Mouse (Mus musculus) gonadal fat pad, adult 2 months (tissue): ENCODE results near the gene Shld1. TPM values are rescaled to one million over a fixed set of nuclear protein-coding genes. Genes with fewer than 3 reads are reported as not detected.

Experiments used
- DNase-seq: peaks from one replicate; pipeline ENCODE4 v3.0.0-alpha.2; 2012; ENCODE audit warnings: low read depth
- polyA plus RNA-seq: library from polyadenylated mRNA; depleted of rRNA; stranded (reverse); fragments of >200 nt; gene quantifications from 2 replicates; pipeline ENCODE4 v1.2.3, GENCODE M21; 2012

The Shld1 gene
- polyA plus RNA-seq, 1 experiment = 13.7 TPM

DNA sequence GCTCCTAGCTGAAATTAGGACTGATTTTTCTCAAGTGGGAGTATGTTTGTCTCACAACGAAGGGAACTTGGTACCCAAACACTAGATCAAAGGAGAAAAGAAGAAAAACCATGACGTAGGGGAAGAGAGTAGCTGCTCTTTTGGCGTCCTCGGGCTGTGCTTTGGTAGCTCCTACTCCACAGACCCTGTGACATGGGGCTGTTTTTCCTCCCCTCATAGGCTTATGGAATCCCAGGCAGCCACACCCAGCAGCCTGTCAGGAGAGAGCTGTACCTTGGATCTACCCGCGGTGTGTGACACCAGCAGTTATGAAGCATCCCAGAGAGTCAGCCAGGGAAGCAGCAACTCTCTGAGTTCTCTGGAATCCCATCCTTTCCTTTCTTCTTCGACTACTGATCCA, 5.0 kb downstream of the Shld1 start:
- DNase-seq = no peak

GRCm38 (mm10) chr2:132692320-132692719, 5.6 kb downstream of the Shld1 start:
- DNase-seq = no peak

- DNase-seq = no peak
Measured at GRCm38 (mm10) chr2:132693980-132694379, 7.2 kb downstream of the Shld1 start.

- DNase-seq = no peak
Measured at GRCm38 (mm10) chr2:132695358-132696093, 8.8 kb downstream of the Shld1 start.

GRCm38 (mm10) chr2:132696519-132696918, 9.8 kb downstream of the Shld1 start:
- DNase-seq = no peak

DNA sequence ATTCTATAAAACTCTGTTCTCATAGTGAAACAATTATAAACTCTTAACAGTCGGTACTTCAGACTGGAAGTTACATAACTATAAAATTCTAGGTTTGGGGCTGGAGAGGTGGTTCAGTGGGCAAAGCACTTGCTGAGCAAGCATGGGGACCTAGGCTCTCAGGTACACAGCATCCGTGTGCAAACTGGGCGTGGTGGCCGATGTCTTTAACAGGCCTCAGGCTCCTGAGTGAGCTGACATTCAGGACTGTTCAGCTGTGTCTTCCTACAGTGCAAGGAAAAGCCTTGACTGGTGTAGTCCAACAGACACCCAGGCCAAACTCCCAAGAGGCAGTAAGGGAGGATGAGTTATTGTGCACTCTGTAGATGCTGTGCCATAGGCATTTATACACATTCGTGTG, 10.5 kb downstream of the Shld1 start:
- DNase-seq = no peak

DNA sequence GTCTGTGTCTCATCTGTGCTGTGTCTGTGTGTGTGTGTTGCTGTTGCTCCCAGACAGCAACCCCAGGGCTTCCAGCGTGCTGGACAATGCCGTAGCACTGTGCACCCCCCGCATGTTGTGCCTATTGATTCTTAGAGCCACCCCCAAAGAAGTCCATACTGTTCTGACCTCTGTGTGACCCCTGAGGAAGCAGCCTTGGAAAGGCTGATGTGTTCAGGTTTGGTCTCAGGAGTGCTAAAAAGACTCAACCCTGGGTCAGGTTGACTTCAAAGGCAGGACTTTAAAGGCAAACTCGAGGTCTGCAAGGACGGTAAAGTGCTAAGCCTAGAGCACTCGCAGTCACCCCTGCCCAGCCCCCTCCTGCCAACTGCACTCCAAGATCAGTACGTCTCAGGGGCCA, 11.0 kb downstream of the Shld1 start:
- no peak for DNase-seq

DNA sequence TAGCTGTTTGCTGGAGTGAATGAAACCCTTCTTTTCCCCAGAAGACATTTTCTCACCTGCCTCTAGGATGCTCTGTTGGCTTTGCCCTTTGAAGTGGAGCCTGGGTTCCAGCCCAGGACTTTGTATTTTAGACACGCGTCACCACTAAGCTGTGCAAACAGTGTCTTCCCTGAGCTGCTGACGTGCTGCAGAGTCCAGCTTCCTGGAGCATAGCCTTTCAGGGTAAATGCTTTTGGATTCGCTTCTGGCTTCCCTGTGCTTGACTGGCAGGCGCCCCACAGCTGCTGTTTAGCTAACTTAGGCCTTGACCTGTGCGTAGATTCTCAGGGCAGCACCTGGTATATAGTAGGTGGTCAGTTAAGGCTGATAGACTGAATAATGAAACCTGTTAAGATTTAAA, 11.7 kb downstream of the Shld1 start:
- DNase-seq = no peak

GRCm38 (mm10) chr2:132700921-132701320, 14.2 kb downstream of the Shld1 start:
- no peak for DNase-seq

DNA sequence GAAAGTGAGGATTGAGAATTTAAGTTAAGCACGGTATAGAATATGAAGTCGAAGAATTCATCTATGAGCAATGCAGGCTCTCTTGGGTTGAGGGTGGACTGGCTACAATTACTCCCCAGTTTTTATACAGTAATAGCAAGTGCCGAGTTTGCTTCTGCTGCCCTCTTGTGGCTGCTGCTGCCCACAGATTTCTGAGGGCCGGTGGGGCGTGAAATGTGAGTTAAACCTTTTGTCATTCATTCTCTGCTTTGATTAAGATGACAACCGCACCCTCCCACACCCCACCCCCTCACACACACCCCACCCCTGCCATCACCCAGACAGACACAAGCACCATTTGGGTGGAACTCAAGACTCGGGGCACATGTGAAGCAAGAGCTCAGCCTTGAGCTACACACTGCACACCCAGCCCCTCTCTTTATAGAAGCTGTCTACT, 14.7 kb downstream of the Shld1 start:
- DNase-seq = no peak

DNA sequence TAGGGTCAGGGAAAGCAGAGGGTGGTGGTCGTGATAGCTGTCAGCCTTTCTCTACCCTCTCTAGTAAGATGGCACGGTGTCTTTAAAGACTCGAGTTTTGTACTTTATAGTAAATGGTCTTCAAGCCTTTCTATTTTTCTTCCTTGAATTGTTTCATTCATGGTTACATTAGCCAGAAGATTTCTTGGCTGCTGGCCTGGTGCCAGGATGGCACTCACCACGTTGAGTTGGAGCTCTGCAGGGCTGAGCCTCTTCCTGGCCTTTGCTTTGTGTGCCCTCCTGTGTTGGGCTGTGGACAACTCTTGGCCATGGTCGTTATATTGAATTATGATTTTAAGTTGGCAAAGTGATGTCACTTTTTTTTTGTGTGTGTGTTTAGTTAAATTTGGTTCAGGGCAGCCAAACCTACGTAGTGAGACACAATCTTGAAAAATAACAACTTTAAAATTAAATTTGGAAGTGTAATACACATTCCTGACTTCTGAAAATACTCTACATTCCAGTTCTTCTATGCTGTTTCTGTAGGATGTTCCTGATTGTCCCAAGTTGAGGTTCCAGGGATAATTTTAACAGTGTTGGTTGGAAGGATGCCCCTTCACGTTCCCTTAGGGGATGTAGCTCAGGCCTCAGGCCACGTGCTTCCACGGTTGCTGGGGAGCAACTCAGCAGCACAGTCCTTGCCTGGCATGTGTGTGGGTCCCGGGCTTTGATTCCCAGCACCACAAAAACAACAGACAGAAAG, 18.7 kb downstream of the Shld1 start:
- no peak for DNase-seq

GRCm38 (mm10) chr2:132706309-132706708, 19.6 kb downstream of the Shld1 start:
- no peak for DNase-seq

DNA sequence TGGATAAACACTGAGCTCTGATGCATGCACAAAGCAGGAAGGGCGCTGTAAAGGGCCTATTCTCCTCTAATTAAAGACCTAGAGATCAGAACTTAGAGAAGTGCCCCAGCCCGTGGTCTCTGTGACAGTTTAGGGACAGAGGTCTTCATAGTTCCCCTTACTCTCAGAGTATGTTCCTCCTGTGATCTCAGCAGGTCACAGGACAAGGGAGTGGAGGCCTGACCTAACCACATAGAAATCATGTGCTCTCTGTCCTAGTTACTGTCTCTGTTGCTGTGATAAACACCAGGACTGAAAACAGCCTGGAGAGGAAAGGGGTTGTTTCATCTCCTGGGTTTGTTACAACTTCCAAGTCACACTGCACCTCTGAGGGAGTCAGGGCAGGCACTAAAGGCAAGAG, 23.8 kb downstream of the Shld1 start:
- DNase-seq = no peak

DNA sequence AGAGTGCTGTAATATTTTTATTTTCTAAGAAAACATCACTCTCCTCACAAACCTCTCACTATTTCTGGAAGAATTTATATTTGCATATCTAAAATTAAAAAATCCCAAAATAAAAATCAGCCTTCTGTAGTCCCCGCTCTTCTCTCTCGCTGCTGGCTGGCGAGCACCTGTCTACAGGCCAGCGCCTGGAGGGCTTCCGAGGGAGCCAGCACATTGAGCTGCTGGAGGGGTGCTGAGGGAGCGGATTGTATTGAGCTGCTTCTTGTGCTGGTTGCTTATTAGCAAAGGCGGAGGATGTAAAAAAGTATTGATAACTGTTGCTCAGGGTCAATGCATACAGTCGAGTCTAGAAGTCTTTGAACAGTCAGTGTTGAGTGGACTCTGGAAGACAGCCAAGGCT, 25.3 kb downstream of the Shld1 start:
- DNase-seq = no peak

DNA sequence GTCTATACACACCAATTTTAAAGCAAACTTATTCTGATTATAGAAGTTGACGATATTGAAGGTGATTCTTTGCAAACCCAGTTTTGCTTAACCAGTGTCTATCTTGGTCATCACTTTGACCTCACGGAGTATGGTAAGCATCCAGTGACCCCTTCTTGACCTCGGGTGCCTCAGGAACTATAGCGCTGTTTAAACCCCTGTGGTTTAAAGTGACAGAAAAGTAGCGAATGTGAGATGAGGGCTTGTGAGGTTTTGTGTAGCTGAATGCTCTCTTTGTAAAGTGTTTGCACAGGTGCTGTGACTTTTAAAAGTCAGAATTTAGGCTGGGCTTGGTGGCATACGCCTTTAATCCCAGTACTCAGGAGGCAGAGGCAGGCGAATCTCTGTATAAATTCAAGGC, 27.8 kb downstream of the Shld1 start:
- DNase-seq = no peak

DNA sequence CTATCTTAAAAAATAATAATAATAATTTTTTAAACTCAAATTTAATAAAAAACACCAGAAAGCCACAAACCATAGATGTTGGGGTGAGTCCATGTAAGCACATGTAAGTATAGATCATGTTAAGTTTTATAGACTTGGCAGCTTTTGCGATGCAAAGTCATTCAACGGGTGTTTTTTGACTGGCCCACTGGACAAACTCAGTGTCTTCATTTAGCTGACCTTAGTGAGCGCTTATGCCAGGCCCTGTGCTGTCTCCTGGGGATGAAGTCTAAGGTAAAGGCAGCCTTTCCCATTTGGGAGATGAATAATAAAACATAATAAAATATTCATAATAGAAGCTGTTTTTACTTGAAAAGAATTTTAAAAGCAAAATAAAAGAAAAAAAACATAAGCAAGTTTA, 28.2 kb downstream of the Shld1 start:
- no peak for DNase-seq

- DNase-seq = no peak
Measured at GRCm38 (mm10) chr2:132715421-132716070, 28.8 kb downstream of the Shld1 start.

DNA sequence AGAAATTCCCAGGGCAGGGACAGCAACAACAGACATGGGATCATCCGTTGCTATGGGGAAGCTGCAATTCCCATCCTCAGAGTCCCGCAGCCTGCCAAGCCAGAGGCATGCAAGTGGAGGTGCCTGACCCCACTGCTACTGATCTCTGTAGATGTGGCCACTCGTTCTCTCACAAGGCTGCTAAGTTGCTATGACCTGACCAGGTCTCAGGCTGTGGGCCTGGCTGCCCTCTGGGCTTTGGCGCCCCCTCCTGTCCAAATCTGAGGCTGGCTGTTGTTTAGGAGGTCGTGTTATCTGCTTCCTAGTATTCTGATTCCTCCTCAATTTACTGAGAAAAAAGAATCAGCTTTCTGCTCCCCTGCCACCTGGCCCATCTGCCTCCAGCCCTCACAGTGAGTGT, 29.4 kb downstream of the Shld1 start:
- no peak for DNase-seq

DNA sequence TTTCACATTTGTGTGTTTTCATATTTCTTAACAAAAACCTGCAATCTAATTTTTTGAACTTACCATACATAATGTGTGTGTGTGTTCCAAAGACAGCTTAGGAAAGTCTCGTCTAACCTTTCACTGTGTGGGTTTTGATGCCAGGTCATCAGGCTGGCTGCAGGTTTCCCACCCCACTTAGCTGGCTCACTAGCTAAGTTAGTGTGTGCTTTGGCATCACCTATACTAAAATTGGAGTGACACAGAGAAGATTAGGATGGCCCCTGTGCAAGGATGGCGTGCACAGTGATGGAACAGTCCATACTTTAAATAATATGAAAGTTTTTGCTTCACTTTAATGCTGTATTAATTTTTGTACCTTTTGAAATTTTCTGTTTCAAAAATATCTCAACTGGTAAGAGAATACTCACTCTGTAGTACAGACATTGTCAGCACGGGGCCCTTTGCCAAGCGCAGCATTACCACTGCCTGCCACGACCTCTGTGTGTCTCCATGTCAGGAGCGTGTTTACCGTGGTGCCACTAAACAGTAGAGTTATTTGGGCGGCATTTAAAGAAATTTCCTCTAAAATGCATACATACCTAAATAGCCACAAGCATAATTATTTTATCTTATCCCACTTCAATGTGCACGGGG, 30.3 kb downstream of the Shld1 start:
- no peak for DNase-seq

DNA sequence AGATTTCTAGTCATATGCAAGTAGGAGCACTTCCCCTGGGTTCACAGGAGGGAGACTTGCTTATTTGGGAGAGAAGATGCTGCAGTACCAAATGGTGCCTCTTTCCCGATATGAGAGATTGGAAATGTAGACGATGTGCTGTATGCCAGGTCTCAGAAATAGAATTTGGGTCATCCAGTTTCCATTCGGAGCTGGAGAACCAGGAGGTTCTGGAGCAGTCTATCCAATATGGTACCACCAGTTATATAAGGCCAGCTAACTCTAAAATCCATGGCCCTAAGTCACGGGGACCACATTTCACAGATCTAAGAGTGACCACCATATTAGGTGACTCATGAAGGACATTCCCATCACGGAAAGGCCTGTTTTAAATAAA, 30.8 kb downstream of the Shld1 start:
- DNase-seq = no peak

DNA sequence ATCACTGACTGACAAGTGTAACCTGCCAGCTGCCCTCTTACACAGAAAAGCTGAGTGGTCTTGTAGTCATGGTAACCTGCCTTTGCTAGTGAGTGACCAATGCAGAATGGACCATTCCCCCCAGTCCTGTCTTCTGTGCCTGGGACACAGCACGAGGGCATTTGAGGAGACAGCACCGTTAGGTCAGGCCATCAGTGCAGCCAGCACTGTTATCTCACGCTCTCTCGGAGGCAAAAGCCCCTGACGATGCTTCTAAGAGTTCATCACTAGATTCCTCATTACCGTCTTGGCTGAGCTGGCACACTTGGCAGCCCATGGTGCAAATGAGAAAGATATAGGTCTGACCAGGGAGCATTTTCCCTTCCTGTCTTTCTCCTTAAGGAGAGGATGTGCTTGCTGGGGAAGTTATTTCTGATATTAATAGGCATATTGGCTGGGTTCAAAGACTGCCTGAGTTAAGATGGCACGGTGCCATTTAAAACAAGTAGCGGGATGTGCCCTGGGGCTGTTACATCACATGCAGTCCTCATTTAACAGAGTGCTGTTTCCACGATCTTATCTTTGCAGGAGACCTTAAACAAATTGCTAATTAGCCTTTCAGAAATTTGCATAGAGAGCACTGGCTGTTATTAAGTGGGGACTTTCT, 34.3 kb downstream of the Shld1 start:
- DNase-seq = no peak

GRCm38 (mm10) chr2:132721844-132722243, 35.1 kb downstream of the Shld1 start:
- DNase-seq = no peak
